Mouse (Mus musculus): ENCODE results near the gene Krtap17-1.

Gene Krtap17-1

GRCm38 (mm10) chr11:99964213-99964612 is 29.6 kb downstream of the Krtap17-1 start:
- DNase-seq = no peak

GRCm38 (mm10) chr11:99948175-99948574 is 45.6 kb downstream of the Krtap17-1 start, which contains the start of gene Krtap9-5:
Gene Krtap9-5, plus strand, starts transcription at chr11:99948475.
- no peak for DNase-seq
